Mouse (Mus musculus): ENCODE data around the gene Gm11084.

- TF ChIP-seq POLR2A (IDR thresholded peaks at IDR 0.05; ENCODE audit: borderline replicate concordance, low read depth, low read length), result no peak
- no peak for TF ChIP-seq CTCF (IDR thresholded peaks at IDR 0.05; ENCODE audit: low read depth, low read length)
Measured at GRCm38 (mm10) chr2:72968536-72968935, 18.0 kb downstream of the Gm11084 start.

All from bone marrow macrophage, adult 2 months (primary cell).